Mouse (Mus musculus) spleen, adult 2 months (tissue): ENCODE measurements around the gene Spata31d1b. TPM values are rescaled to one million over a fixed set of nuclear protein-coding genes. Genes with fewer than 3 reads are reported as not detected.

Experiments
- DNase-seq, 2 experiments: peaks; one replicate each; pipeline versions ENCODE4 v3.0.0 to v3.0.0-alpha.2; 2012 to 2021; ENCODE audit warnings: low spot score in 2 of 2, low read depth in 1 of 2
- H3K27ac ChIP-seq: fragments of 200-500 bp; 2 replicates; pipeline ENCODE4 v1.5.1; 2012; ENCODE audit warnings: low read length, inconsistent platforms; ENCODE audit not compliant: insufficient read depth
- H3K27me3 ChIP-seq: fragments of 200-500 bp; 2 replicates; pipeline ENCODE4 v1.6.1; 2012; ENCODE audit warnings: mild to moderate bottlenecking, moderate library complexity, low read length, inconsistent platforms; ENCODE audit not compliant: control insufficient read depth, insufficient read depth
- H3K36me3 ChIP-seq: fragments of 200-500 bp; 2 replicates; pipeline ENCODE4 v1.6.1; 2012; ENCODE audit warnings: mild to moderate bottlenecking, low read length, inconsistent platforms; ENCODE audit not compliant: control insufficient read depth, insufficient read depth
- H3K4me1 ChIP-seq: fragments of 200-500 bp; 2 replicates; pipeline ENCODE4 v1.6.1; 2011; ENCODE audit warnings: inconsistent platforms; ENCODE audit not compliant: control insufficient read depth, insufficient read depth, insufficient read length
- H3K4me3 ChIP-seq: fragments of 200-500 bp; 2 replicates; pipeline ENCODE4 v1.5.1; 2011; ENCODE audit warnings: mild to moderate bottlenecking, inconsistent platforms; ENCODE audit not compliant: insufficient read depth, insufficient read length; ENCODE audit errors: extremely low read depth
- CTCF ChIP-seq: fragments of 200-500 bp; IDR thresholded peaks from 2 replicates; pipeline ENCODE4 v1.5.1; 2011; ENCODE audit warnings: mild to moderate bottlenecking, inconsistent platforms; ENCODE audit not compliant: insufficient read depth, insufficient read length, insufficient replicate concordance; ENCODE audit errors: extremely low read depth
- POLR2A ChIP-seq: fragments of 200-500 bp; IDR thresholded peaks from 2 replicates; pipeline ENCODE4 v1.6.1; 2011; ENCODE audit warnings: low read depth, low read length, inconsistent platforms
- WGBS: fragments of 180-500 bp; shearing (Covaris S2); methylation state at CpG from one replicate; pipeline ENCODE4 v1.1.7; 2018; 5-methylcytosine and 5-hydroxymethylcytosine counted together
- polyA plus RNA-seq: library from polyadenylated mRNA; depleted of rRNA; stranded (reverse); fragments of >200 nt; gene quantifications from 2 replicates; pipeline ENCODE4 v1.2.3, GENCODE M21; 2012

The Spata31d1b gene
- polyA plus RNA-seq, 1 experiment = not detected

- 16% methylated on average over 6 of the region's 6 CpGs for WGBS
- TF ChIP-seq CTCF = no peak
- TF ChIP-seq POLR2A = no peak
- DNase-seq = peak in 1 of 2 experiments; percentile 17
- Histone ChIP-seq H3K36me3 (no peaks in the 10 kb centered on the region), H3K27me3 (peaks cover 2% of the 10 kb centered on the region; the same call in 1 of the 2 replicates), H3K4me1 (peaks cover 8% of the 10 kb centered on the region), H3K4me3 (no peak overlapping the region), H3K27ac (peak overlapping the region; percentile 28; the same call in 1 of the 2 replicates)
Measured at GRCm38 (mm10) chr13:59672248-59672647, 39.8 kb upstream of the Spata31d1b start.

GRCm38 (mm10) chr13:59673597-59673996, 38.5 kb upstream of the Spata31d1b start:
- no peak for TF ChIP-seq POLR2A
- TF ChIP-seq CTCF = no peak

GRCm38 (mm10) chr13:59674215-59674614, 37.9 kb upstream of the Spata31d1b start:
- no peak for DNase-seq
- TF ChIP-seq CTCF (no peak), POLR2A (no peak)
- no peaks in the 10 kb centered on the region for H3K36me3 ChIP-seq
- H3K4me3 ChIP-seq = no peak overlapping the region; the same call in none of the 2 replicates
- H3K4me1 ChIP-seq = peaks cover 3% of the 10 kb centered on the region
- no peak overlapping the region for H3K27ac ChIP-seq
- H3K27me3 ChIP-seq = peaks cover 2% of the 10 kb centered on the region; the same call in 1 of the 2 replicates
- 55% methylated on average over 3 of the region's 3 CpGs for WGBS

More at GRCm38 (mm10) chr13:59673597-59673996, 38.5 kb upstream of the Spata31d1b start:
- DNase-seq = no peak
- peaks cover 2% of the 10 kb centered on the region; the same call in 1 of the 2 replicates for H3K27me3 ChIP-seq
- H3K36me3 ChIP-seq = no peaks in the 10 kb centered on the region
- WGBS = 91% methylated on average over 7 of the region's 7 CpGs
- H3K27ac ChIP-seq = no peak overlapping the region
- no peak overlapping the region for H3K4me3 ChIP-seq
- peaks cover 3% of the 10 kb centered on the region for H3K4me1 ChIP-seq

- H3K27me3 ChIP-seq = peaks cover 2% of the 10 kb centered on the region; the same call in 1 of the 2 replicates
- DNase-seq = no peak
- 5% methylated on average over 13 of the region's 13 CpGs for WGBS
- TF ChIP-seq CTCF = no peak
- no peak for TF ChIP-seq POLR2A
- H3K27ac ChIP-seq = no peak overlapping the region; the same call in 1 of the 2 replicates
- no peaks in the 10 kb centered on the region for H3K36me3 ChIP-seq
- H3K4me1 ChIP-seq = peaks cover 3% of the 10 kb centered on the region
- peak overlapping the region; percentile 86 for H3K4me3 ChIP-seq
Measured at GRCm38 (mm10) chr13:59674761-59675150, 37.3 kb upstream of the Spata31d1b start.

GRCm38 (mm10) chr13:59675151-59676011, 36.7 kb upstream of the Spata31d1b start, which contains the start of gene Golm1:
Gene Golm1, minus strand, starts transcription at chr13:59675811.
- Histone ChIP-seq H3K36me3 (no peaks in the 10 kb centered on the region), H3K4me3 (peak within 1 kb of the TSS; percentile 86), H3K4me1 (peaks cover 3% of the 10 kb centered on the region), H3K27ac (peak within 1 kb of the TSS; percentile 63), H3K27me3 (peaks cover 2% of the 10 kb centered on the region; the same call in 1 of the 2 replicates)
- TF ChIP-seq POLR2A (0 out of 2 replicates have a peak, but pooled peaks have one; percentile 24), CTCF (no peak)
- WGBS = under 1% methylated on average over 49 of the region's 61 CpGs
- peak in 1 of 2 experiments; percentile 61 for DNase-seq

GRCm38 (mm10) chr13:59676316-59677229, 35.5 kb upstream of the Spata31d1b start:
- Histone ChIP-seq H3K27me3 (peaks cover 2% of the 10 kb centered on the region; the same call in 1 of the 2 replicates), H3K36me3 (no peaks in the 10 kb centered on the region), H3K27ac (no peak overlapping the region), H3K4me1 (peaks cover 3% of the 10 kb centered on the region), H3K4me3 (no peak overlapping the region)
- no peak for DNase-seq
- 50% methylated on average over 12 of the region's 12 CpGs for WGBS
- TF ChIP-seq CTCF (no peak), POLR2A (no peak)
